Mouse (Mus musculus) right cerebral cortex, postnatal 10 days (tissue): Measurements from ENCODE around the gene Tbca.
A peak's percentile ranks its signal among the peaks of the same experiment; 100 is the strongest.

Source experiments
- DNase-seq, 2 experiments: peaks; one replicate each; pipeline ENCODE4 v3.0.0; 2021; ENCODE audit warnings: low spot score in 2 of 2

Gene Tbca

GRCm38 (mm10) chr13:94788771-94789649 is at the start of gene Tbca:
Tbca (plus strand) TSS chr13:94788910.
- DNase-seq = peak; percentile 90 to 92

DNA sequence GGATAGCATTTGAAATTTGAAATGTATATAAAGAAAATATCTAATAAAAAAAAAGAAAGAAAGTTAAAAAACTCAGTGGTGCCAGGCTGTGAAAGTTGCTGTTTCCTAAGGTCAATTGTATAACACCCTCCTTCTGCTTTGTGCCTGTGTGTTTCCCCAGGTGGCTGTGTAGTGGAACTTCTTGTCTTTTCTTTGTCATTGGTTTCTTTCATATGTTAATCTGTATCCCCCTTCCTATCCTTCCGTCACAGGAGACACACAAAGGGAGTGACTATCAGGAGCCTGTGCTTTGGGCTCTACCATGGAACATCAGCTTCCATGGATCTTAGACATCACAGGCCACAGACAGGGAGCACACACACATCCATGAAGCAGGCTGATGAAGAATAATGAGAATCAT is 43.5 kb upstream of the Tbca start:
- DNase-seq = no peak

GRCm38 (mm10) chr13:94765852-94766251 is 22.9 kb upstream of the Tbca start:
- DNase-seq = no peak

DNA sequence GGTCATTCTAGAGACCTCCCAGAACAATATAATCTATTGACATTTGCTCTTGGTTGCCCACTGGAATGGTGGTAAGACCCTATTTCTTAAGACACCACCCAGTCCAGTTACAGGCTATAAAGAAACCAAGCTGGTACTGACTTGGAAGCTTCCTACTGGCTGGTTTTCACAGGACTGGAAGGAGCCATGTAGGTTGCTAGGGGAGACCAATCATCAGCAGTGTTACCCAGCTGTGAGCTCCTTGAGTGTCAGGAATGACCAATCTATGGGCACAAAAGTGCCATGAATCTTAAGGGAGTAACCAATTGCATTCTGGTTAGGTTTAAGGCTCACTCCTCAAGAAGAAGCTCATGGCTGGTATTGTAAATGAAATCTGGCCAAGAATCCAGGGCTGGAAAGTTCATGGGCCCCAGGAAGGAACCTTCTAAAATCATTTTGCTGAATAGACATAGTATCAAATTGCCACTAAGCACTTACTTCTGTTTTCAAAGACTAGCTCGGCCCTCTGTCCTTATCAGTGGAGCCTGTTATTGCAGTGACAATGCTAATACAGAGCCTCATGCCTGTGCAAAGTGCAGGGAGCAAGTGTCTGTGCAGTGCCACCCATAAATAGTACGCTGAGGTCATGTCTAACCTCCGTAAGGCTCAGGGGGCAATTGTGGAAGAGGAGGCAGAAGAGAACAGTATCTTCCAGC is 20.1 kb upstream of the Tbca start:
- no peak for DNase-seq

DNA sequence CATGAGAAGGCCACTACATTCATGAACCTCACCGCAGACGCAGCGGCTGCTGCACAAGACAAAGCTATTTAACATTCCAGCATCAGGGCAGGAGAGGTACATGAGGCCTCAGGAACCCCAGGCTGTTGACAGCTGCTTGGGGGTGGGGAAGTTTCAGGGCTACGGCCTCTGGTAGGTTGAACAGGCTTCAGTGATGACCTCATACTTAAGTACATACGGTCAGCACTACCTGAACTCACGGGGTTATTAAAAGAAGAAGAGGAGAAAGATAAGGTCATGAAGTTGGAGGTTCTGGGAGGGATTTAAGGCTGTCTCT is 19.6 kb upstream of the Tbca start:
- DNase-seq = no peak

GRCm38 (mm10) chr13:94786866-94787265 is 1.8 kb upstream of the Tbca start:
- DNase-seq = no peak

DNA sequence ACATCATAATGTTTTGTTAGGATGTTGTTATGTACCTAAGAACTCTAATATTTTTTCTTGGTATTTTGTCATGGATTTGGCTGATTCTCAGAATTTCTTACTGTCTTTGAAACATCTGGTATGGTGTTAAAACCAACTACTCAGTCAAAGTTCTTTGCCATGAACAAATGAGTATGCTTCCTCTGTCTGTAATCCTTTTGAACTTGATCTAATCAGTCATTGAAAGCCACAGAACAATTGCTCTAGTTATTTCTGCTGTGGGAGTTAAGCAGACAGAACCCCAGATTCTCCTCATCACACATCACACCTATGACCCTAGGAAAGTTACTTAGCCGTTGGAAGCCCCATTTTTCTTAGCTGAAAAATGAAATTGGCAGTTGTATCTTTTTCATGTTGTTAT is 6.0 kb downstream of the Tbca start:
- DNase-seq = no peak

- no peak for DNase-seq
Observed at GRCm38 (mm10) chr13:94803480-94804057, 14.9 kb downstream of the Tbca start.

- DNase-seq = no peak
Observed at GRCm38 (mm10) chr13:94806315-94807179, 17.8 kb downstream of the Tbca start.

DNA sequence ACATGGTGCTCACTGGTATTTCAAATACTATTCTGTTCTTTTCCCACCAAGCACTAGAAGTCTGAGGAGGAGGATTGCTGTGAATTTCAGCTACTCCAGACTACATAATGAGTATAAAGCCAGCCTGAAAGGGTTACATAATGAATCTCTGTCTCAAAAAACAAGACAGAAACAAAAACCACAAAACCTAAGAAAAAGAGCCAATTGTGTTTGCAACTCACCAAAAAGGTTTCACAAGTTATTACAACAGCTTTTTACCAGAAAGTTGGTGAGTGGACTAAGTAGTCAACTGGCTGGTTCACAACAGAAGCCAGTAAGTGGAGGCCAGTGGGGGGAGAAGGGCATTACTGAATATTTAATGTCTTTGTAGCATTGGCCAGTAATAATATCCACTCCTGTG is 19.9 kb downstream of the Tbca start:
- DNase-seq = no peak

DNA sequence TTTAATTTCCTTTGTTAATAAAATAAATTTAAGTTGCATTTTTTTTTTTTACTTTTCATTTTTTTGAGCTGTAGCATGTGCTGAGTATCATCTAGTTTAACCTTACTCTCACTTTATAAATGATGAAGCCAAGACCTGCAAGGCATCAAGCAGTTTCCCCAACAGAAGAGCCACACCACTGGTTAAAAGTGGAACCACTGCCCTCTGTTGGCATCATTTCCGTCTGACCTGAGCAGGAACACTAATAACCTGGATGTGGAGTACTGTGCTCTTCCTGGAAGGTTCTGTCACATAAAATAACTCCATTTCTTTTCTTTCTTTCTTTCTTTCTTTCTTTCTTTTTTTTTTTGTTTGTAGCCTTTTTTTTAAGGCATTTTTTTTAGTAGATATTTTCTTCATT is 21.0 kb downstream of the Tbca start:
- no peak for DNase-seq

- DNase-seq = no peak
Observed at GRCm38 (mm10) chr13:94811451-94811850, 22.7 kb downstream of the Tbca start.

GRCm38 (mm10) chr13:94813770-94814169 is 25.1 kb downstream of the Tbca start:
- no peak for DNase-seq

- no peak for DNase-seq
Observed at GRCm38 (mm10) chr13:94820516-94820915, 31.8 kb downstream of the Tbca start.

- DNase-seq = no peak
Observed at GRCm38 (mm10) chr13:94820956-94821355, 32.2 kb downstream of the Tbca start.

GRCm38 (mm10) chr13:94826389-94826788 is 37.7 kb downstream of the Tbca start:
- DNase-seq = no peak

DNA sequence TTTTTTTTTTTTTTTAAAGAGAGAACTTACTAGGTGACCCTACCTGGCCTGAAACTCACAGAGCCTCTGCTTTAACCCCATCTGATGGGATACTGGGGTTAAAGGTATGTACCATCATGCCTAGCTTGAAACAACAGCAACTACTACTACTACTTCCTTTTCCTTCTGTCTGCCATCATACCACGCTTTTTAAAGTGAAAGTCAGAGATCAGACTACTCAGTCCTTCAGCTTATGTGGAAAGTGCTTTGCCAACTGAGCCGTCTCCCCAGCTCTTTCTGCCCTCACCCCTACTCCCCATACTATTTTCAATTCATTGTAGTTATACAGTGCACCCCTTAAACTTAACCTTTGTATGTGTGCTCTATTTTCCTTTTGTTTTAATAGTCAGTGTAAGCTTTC is 38.3 kb downstream of the Tbca start:
- DNase-seq = no peak

- no peak for DNase-seq
Observed at GRCm38 (mm10) chr13:94827847-94828246, 39.1 kb downstream of the Tbca start.

- DNase-seq = no peak
Observed at GRCm38 (mm10) chr13:94838047-94838720, 49.5 kb downstream of the Tbca start.

DNA sequence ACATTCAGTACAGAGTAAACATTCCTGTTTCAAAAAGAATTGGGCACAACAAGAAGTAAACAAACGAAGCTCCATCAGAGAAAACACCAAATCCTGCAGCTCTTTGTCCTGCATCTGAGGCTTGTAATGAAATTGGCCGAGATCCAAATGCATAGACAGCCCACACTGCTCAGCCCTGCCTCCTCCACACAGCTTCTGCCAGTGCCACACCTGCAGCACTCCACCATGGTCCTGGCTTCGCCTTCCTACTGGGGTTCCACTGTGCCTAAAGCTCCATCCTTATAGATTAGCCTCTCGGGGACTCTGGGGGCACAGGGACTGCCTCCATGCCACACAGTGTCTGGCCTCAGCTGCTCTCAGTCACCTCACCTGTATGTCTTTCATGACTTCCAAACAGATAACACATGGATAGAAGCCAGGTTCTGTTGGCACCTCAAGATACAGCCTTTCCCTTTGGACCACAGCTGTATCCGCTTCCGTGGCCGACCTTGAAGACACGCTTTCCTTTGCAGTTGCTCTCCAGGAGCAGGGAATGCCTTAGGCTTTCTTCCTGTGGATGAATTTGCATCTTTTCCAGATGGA is 50.1 kb downstream of the Tbca start:
- DNase-seq = no peak

GRCm38 (mm10) chr13:94843236-94843635 is 54.5 kb downstream of the Tbca start:
- DNase-seq = no peak
